Mouse (Mus musculus) MEL (cell line): ENCODE data around the gene D17H6S53E.

Experiments
- CHD1 ChIP-seq: IDR thresholded peaks from 2 replicates; pipeline ENCODE4 v1.6.1; 2012; ENCODE audit warnings: low read depth, mild to moderate bottlenecking, inconsistent platforms, low read length, improper control_type of control experiment
- CTCF ChIP-seq, 3 experiments: IDR thresholded peaks in 2 of 3; conservative IDR thresholded peaks in 1 of 3; 2 replicates each; pipeline ENCODE4 v1.5.1; 2011 to 2012; ENCODE audit warnings: low read length in 3 of 3, low read depth in 2 of 3, mild to moderate bottlenecking in 2 of 3, improper control_type of control experiment in 1 of 3, inconsistent platforms in 1 of 3, mixed read lengths in 1 of 3, moderate library complexity in 1 of 3; ENCODE audit not compliant: control insufficient read depth in 1 of 3, insufficient read depth in 1 of 3, poor library complexity in 1 of 3, severe bottlenecking in 1 of 3
- KAT2A ChIP-seq: conservative IDR thresholded peaks from 2 replicates; pipeline ENCODE4 v1.6.1; 2012; ENCODE audit warnings: low read depth, low read length, improper control_type of control experiment, inconsistent platforms
- MAX ChIP-seq: IDR thresholded peaks from 2 replicates; pipeline ENCODE4 v1.6.1; 2011; ENCODE audit warnings: low read length, improper control_type of control experiment
- MEF2A ChIP-seq: IDR thresholded peaks from 2 replicates; pipeline ENCODE4 v1.6.1; 2014; ENCODE audit warnings: low read depth, mild to moderate bottlenecking, inconsistent platforms, low read length, improper control_type of control experiment; ENCODE audit not compliant: poor library complexity, insufficient replicate concordance, severe bottlenecking; ENCODE audit errors: extremely low read depth
- MYB ChIP-seq: IDR thresholded peaks from 2 replicates; pipeline ENCODE4 v1.6.1; 2011; ENCODE audit warnings: mild to moderate bottlenecking, low read depth, low read length, improper control_type of control experiment
- POLR2A ChIP-seq, 2 experiments: IDR thresholded peaks; 2 replicates each; pipeline ENCODE4 v1.6.1; 2011 to 2012; ENCODE audit warnings: low read length in 2 of 2, mild to moderate bottlenecking in 2 of 2, control low read depth in 1 of 2, improper control_type of control experiment in 1 of 2, low read depth in 1 of 2, moderate library complexity in 1 of 2; ENCODE audit not compliant: control insufficient read depth in 1 of 2, insufficient read depth in 1 of 2, poor library complexity in 1 of 2
- POLR2AphosphoS2 ChIP-seq: IDR thresholded peaks from 2 replicates; pipeline ENCODE4 v1.6.1; 2011; ENCODE audit warnings: low read length, improper control_type of control experiment
- SIN3A ChIP-seq: IDR thresholded peaks from 2 replicates; pipeline ENCODE4 v1.6.1; 2012; ENCODE audit warnings: low read length, improper control_type of control experiment, inconsistent platforms
- TCF12 ChIP-seq: IDR thresholded peaks from 2 replicates; pipeline ENCODE4 v1.6.1; 2014; ENCODE audit warnings: low read depth, mild to moderate bottlenecking, inconsistent platforms, low read length, improper control_type of control experiment, moderate library complexity
- USF1 ChIP-seq: IDR thresholded peaks from 2 replicates; pipeline ENCODE4 v1.6.1; 2014; ENCODE audit warnings: low read depth, mild to moderate bottlenecking, inconsistent platforms, low read length, improper control_type of control experiment, moderate library complexity
- ZMIZ1 ChIP-seq: IDR thresholded peaks from 2 replicates; pipeline ENCODE4 v1.6.1; 2012; ENCODE audit warnings: low read depth, mild to moderate bottlenecking, inconsistent platforms, low read length, improper control_type of control experiment, moderate library complexity

GRCm38 (mm10) chr17:35080248-35080647 lies 45.9 kb upstream of the D17H6S53E start:
- TF ChIP-seq CHD1 (no peak), ZMIZ1 (no peak), CTCF (IDR thresholded peaks at IDR 0.05 in 2 of 3, conservative IDR thresholded peaks at IDR 0.05 in 1 of 3; ENCODE audit: control insufficient read depth in 1 of 3, insufficient read depth in 1 of 3, low read depth in 2 of 3, low read length in 3 of 3, poor library complexity in 1 of 3, severe bottlenecking in 1 of 3) (no peak), USF1 (no peak), KAT2A (no peak), POLR2A (IDR thresholded peaks at IDR 0.05; ENCODE audit: control insufficient read depth in 1 of 2, insufficient read depth in 1 of 2, low read depth in 1 of 2, low read length in 2 of 2, poor library complexity in 1 of 2) (peak in 1 of 2 experiments; percentile 31; a peak in 1 of 4 replicates), MAX (no peak), MYB (no peak), SIN3A (no peak), TCF12 (no peak), POLR2AphosphoS2 (no peak), MEF2A (no peak)
